Mouse (Mus musculus) bone marrow macrophage, adult 2 months (primary cell): ENCODE measurements around the gene Gzma.

Experiments used
- CTCF ChIP-seq: IDR thresholded peaks from 2 replicates; pipeline ENCODE4 v1.5.1; 2012; ENCODE audit warnings: low read depth, mild to moderate bottlenecking, low read length, moderate library complexity
- POLR2A ChIP-seq: IDR thresholded peaks from 2 replicates; pipeline ENCODE4 v1.6.1; 2012; ENCODE audit warnings: mild to moderate bottlenecking, low read depth, low read length, borderline replicate concordance

GRCm38 (mm10) chr13:113054230-113054629, 46.6 kb downstream of the Gzma start:
- TF ChIP-seq POLR2A = no peak
- no peak for TF ChIP-seq CTCF
